Mouse (Mus musculus) lung, postnatal 4 days (tissue): ENCODE data around the gene Hspb1.

ENCODE experiments used
- DNase-seq, 2 experiments: peaks; one replicate each; pipeline ENCODE4 v3.0.0; 2021

Hspb1 gene

GRCm38 (mm10) chr5:135914156-135914555, 26.4 kb downstream of the Hspb1 start:
- DNase-seq, result peak; percentile 68 to 79

GRCm38 (mm10) chr5:135916051-135916565, 28.4 kb downstream of the Hspb1 start:
- no peak for DNase-seq

- no peak for DNase-seq
Observed at GRCm38 (mm10) chr5:135916601-135917000, 28.9 kb downstream of the Hspb1 start.

GRCm38 (mm10) chr5:135917327-135918058, 29.8 kb downstream of the Hspb1 start:
- no peak for DNase-seq

- no peak for DNase-seq
Observed at GRCm38 (mm10) chr5:135918059-135918437, 30.3 kb downstream of the Hspb1 start.

DNA sequence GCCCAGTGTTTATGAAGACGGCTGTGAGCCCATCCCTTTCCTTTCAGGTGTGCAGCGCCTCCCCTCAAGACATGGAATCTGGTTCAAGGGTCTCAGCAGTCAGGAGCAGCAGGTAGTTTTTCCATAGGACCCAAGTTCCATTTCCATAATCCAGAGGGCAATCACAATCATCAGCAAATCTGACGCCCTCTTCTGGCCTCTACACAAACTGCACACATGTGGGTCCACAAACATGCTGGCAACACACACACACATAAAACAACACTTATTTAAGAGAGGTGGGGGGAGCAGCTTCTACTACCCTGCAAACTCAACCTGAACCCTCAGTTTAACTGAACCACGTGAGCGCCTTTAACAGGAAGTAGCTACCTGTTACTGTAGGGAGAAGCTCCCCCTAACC, 30.9 kb downstream of the Hspb1 start:
- DNase-seq, result no peak

GRCm38 (mm10) chr5:135919902-135920301, 32.2 kb downstream of the Hspb1 start:
- DNase-seq, result no peak

- no peak for DNase-seq
Observed at GRCm38 (mm10) chr5:135923901-135924300, 36.2 kb downstream of the Hspb1 start.

DNA sequence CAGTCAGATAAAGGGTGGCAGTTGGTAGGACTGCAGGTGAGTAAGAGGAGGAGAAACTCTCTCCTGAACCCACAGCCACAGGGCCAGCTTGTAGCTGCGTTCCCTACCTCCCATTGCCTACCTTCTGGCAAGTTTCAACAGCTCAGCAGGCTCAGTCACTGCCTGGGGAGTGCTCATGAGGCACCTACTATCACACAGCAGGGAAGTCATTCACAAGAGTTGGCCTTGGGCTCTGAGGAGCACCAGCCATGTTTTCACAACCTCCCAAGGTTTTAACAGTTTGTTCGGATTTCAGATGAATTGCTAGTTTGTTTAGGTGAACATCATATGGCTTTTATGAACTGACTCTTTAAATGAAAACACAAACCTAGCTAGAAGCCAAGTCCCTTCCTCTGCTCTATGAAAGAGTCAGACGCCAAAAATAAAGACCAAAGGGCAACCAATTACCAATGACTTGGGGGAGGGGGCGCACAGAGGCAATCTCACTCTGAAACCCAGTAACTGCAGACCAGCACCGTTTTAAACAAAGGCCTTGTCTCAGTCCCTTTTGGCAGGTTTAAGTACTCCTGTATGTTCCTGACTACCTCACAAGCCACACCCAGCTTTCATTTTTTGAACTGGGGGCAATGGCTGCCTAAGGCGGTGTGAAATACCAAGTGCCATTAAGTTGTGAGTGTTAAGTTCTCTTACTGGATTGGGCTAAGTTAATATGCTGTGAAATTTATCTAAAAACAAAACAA, 42.1 kb downstream of the Hspb1 start:
- no peak for DNase-seq

GRCm38 (mm10) chr5:135931526-135931925, 43.8 kb downstream of the Hspb1 start:
- DNase-seq, result no peak

DNA sequence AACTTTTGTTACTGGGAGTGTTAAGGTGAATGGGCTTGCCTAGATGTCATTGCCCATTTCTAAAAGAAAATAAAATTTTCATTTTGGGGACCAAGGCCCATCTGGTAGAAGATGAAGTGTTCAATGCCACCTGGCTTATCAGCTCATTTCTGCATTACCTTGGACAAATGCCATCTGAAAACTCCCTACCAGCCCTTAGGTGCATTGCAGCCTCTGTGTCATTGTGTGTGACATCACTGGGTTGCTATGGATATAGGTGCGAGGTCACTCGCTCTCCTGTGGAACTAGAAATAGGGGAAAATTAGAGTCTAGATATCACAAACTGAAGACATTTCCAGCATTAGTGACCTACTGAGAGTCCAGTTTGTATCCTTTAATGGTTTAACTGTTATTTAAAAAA, 44.6 kb downstream of the Hspb1 start:
- no peak for DNase-seq

GRCm38 (mm10) chr5:135933222-135933899, 45.6 kb downstream of the Hspb1 start:
- DNase-seq, result no peak

DNA sequence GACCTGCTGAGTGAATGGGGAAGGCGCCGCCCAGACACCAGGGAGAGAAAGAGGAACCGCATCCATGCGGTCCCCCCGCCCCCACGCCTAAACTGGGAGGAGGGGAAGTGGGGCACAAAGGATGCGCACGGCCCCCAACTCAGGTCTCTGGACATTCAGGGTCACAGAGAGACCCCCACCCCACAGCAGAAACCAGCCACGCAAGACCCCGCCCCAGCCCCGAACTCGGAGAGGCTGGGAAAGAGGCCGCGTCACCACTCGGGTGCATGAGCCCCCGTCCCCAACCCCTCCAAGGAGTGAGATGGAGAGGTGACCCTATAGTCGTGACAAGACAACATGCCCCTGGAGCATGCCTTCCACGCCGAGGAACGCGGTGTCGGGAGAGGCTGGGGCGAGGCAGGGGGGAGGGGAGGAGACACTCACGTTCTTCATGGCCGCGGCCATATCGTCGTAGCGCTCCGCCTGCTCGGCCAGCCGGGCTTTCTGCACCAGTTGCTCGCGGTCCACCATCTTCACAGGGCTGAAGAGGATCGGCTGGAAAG, 46.3 kb downstream of the Hspb1 start:
- peak; percentile 69 to 76 for DNase-seq

DNA sequence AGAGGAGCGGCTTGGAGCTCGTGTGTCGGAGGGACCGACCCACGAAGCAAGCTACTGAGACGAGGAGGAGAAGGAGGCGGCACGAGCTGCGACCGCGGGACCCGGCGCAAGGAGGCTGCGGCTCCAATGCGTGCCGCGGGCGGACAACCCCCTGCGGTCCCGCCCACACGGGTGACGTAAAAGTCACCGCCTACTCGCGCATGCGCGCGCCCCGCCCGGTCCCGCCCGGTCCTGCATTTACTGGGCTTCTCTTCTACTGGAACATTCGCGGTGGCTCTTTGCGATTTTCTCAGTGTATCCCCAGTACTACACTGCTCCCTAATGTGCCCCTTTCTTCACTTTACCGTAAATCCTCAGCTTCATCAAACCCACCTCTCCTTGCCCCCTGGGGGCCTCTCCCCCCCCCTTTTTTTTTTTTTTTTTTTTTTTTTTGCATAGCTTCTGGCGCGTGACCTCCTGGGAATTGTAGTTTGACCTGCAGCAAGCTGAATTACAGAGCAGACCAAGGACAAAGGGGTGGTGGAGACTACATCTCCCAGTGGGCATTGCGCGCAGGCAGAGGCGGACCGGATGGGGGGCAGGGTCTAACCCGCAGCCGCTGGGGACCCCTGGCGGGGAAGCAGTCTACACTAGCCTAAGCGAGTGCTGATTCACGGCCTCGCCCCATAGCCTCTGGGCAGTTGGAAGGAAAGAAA, 46.9 kb downstream of the Hspb1 start, which contains the start of gene Ywhag:
Gene Ywhag, minus strand, starts transcription at position 136 of the 695 bp plus-strand sequence.
- peak; percentile 98 for DNase-seq

- no peak for DNase-seq
Observed at GRCm38 (mm10) chr5:135935176-135935523, 47.4 kb downstream of the Hspb1 start.

- no peak for DNase-seq
Observed at GRCm38 (mm10) chr5:135935641-135936190, 48.0 kb downstream of the Hspb1 start.
